Mouse (Mus musculus): ENCODE measurements around the gene Lingo4. TPM values are rescaled to one million over a fixed set of nuclear protein-coding genes. Genes with fewer than 3 reads are reported as not detected.

Gene Lingo4
- polyA plus RNA-seq, 1 experiment, result not detected

- TF ChIP-seq CTCF (IDR thresholded peaks at IDR 0.05; ENCODE audit: insufficient read depth, low read depth, low read length) (no peak), POLR2A (IDR thresholded peaks at IDR 0.05; ENCODE audit: insufficient read depth, low read depth, low read length) (peak; percentile 79)
- Histone ChIP-seq H3K27ac (ENCODE audit: insufficient read depth, low read depth, low read length) (peak within 1 kb of the TSS; percentile 77), H3K4me1 (ENCODE audit: control insufficient read depth, insufficient read depth, low read length) (0 out of 2 replicates have a peak, but pooled peaks cover 3% of the 10 kb centered on the region), H3K4me3 (ENCODE audit: insufficient read depth, low read depth, low read length) (peak within 1 kb of the TSS; percentile 79)
- WGBS, result 3% methylated on average over 52 of the region's 52 CpGs
These were observed 14.8 kb downstream of the Lingo4 start, which contains the start of gene Tdrkh for GRCm38 (mm10) chr3:94413031-94413679. Gene Tdrkh (plus strand): TSS chr3:94413273.

DNA sequence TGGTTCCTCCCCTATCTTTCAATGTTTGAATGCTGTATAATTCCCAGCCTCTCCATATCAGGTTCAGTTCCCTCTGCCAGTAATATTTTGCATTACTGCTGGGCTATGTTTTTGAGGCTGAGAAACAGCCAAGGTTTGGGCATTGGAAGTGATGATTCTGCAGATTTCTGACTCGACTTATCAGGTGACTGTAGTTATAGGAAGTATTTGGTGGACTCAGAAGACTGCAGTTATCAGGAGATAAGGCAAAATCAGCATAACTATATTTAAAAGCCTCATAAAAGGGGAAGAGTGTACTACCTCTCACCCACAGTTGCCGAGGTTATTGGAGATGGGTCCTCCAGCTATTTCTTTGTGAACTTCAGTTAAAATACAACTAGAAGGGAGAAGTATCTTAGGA, 32.7 kb downstream of the Lingo4 start:
- WGBS, result 82% methylated on average over 2 of the region's 2 CpGs
- no peak for TF ChIP-seq CTCF (IDR thresholded peaks at IDR 0.05; ENCODE audit: insufficient read depth, low read depth, low read length)
- TF ChIP-seq POLR2A (IDR thresholded peaks at IDR 0.05; ENCODE audit: insufficient read depth, low read depth, low read length), result no peak
- H3K4me3 ChIP-seq (ENCODE audit: insufficient read depth, low read depth, low read length), result no peak overlapping the region
- H3K27ac ChIP-seq (ENCODE audit: insufficient read depth, low read depth, low read length), result no peak overlapping the region
- no peaks in the 10 kb centered on the region for H3K4me1 ChIP-seq (ENCODE audit: control insufficient read depth, insufficient read depth, low read length)

DNA sequence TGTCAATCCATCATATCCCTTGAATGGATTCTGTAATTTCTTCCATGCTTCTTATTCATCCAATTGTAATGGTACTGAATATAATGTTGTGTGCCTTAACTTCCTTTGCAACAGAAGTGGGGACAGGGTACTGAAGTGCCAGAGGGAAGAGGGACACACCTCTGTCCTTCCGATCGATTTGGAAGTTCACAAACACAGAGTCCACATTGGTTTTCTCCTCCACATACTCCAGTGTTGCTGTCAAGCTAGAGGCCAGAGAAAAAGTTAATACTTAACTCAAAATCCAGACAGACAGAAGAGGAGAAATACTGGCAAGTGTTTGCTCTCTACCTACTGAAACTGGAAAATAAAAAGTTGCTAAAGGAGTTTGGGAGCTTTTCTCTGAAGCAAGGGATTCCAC, 36.0 kb downstream of the Lingo4 start:
- Histone ChIP-seq H3K27ac (ENCODE audit: insufficient read depth, low read depth, low read length) (no peak overlapping the region), H3K4me1 (ENCODE audit: control insufficient read depth, insufficient read depth, low read length) (no peaks in the 10 kb centered on the region), H3K4me3 (ENCODE audit: insufficient read depth, low read depth, low read length) (no peak overlapping the region)
- 90% methylated on average over 2 of the region's 2 CpGs for WGBS
- TF ChIP-seq POLR2A (IDR thresholded peaks at IDR 0.05; ENCODE audit: insufficient read depth, low read depth, low read length) (no peak), CTCF (IDR thresholded peaks at IDR 0.05; ENCODE audit: insufficient read depth, low read depth, low read length) (no peak)

DNA sequence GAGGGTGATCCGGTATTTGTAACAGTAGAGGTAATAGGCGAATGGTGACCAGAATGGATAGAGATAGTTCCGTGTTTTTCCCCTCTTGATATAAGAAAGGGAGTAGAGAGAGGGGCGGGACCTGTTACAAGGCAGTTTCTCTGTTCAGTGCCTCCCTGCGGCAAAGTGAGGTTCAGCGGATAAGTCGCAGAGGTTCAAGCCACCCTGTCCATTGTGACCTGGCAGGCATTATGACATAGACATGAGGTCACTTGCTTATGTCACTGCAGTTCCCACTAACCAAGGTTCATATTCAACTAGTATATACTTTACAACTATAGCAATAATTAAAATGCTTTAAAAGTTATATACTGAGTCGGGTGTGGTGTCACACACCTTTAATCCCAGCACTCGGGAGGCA, 38.1 kb downstream of the Lingo4 start:
- Histone ChIP-seq H3K27ac (ENCODE audit: insufficient read depth, low read depth, low read length) (no peak overlapping the region), H3K4me3 (ENCODE audit: insufficient read depth, low read depth, low read length) (no peak overlapping the region), H3K4me1 (ENCODE audit: control insufficient read depth, insufficient read depth, low read length) (no peaks in the 10 kb centered on the region)
- 89% methylated on average over 9 of the region's 9 CpGs for WGBS
- TF ChIP-seq POLR2A (IDR thresholded peaks at IDR 0.05; ENCODE audit: insufficient read depth, low read depth, low read length), result no peak
- TF ChIP-seq CTCF (IDR thresholded peaks at IDR 0.05; ENCODE audit: insufficient read depth, low read depth, low read length), result no peak

GRCm38 (mm10) chr3:94441182-94441581, 42.9 kb downstream of the Lingo4 start:
- Histone ChIP-seq H3K4me1 (ENCODE audit: control insufficient read depth, insufficient read depth, low read length) (no peaks in the 10 kb centered on the region), H3K4me3 (ENCODE audit: insufficient read depth, low read depth, low read length) (no peak overlapping the region), H3K27ac (ENCODE audit: insufficient read depth, low read depth, low read length) (no peak overlapping the region)
- 37% methylated on average over 3 of the region's 3 CpGs for WGBS
- TF ChIP-seq CTCF (IDR thresholded peaks at IDR 0.05; ENCODE audit: insufficient read depth, low read depth, low read length) (no peak), POLR2A (IDR thresholded peaks at IDR 0.05; ENCODE audit: insufficient read depth, low read depth, low read length) (no peak)

- no peaks in the 10 kb centered on the region for H3K4me1 ChIP-seq (ENCODE audit: control insufficient read depth, insufficient read depth, low read length)
- peak within 1 kb of the TSS; percentile 55; the same call in 1 of the 2 replicates for H3K27ac ChIP-seq (ENCODE audit: insufficient read depth, low read depth, low read length)
- peak within 1 kb of the TSS; percentile 91 for H3K4me3 ChIP-seq (ENCODE audit: insufficient read depth, low read depth, low read length)
- WGBS, result under 1% methylated on average over 39 of the region's 39 CpGs
- TF ChIP-seq CTCF (IDR thresholded peaks at IDR 0.05; ENCODE audit: insufficient read depth, low read depth, low read length), result no peak
- peak; percentile 94 for TF ChIP-seq POLR2A (IDR thresholded peaks at IDR 0.05; ENCODE audit: insufficient read depth, low read depth, low read length)
These were observed 44.8 kb downstream of the Lingo4 start, which contains the start of gene Mrpl9 for GRCm38 (mm10) chr3:94442951-94443596. Gene Mrpl9 (plus strand): TSS chr3:94443318.

- H3K4me1 ChIP-seq (ENCODE audit: control insufficient read depth, insufficient read depth, low read length), result no peaks in the 10 kb centered on the region
- TF ChIP-seq CTCF (IDR thresholded peaks at IDR 0.05; ENCODE audit: insufficient read depth, low read depth, low read length), result no peak
- TF ChIP-seq POLR2A (IDR thresholded peaks at IDR 0.05; ENCODE audit: insufficient read depth, low read depth, low read length), result no peak
- peak within 1 kb of the TSS; percentile 55; the same call in 1 of the 2 replicates for H3K27ac ChIP-seq (ENCODE audit: insufficient read depth, low read depth, low read length)
- under 1% methylated on average over 24 of the region's 24 CpGs for WGBS
- H3K4me3 ChIP-seq (ENCODE audit: insufficient read depth, low read depth, low read length), result peak within 1 kb of the TSS; percentile 91
These were observed 45.3 kb downstream of the Lingo4 start, which contains the start of gene Oaz3 for GRCm38 (mm10) chr3:94443597-94443964. Gene Oaz3 (minus strand): TSS chr3:94443915.

GRCm38 (mm10) chr3:94449377-94449776, 51.1 kb downstream of the Lingo4 start:
- Histone ChIP-seq H3K27ac (ENCODE audit: insufficient read depth, low read depth, low read length) (no peak overlapping the region), H3K4me1 (ENCODE audit: control insufficient read depth, insufficient read depth, low read length) (no peaks in the 10 kb centered on the region), H3K4me3 (ENCODE audit: insufficient read depth, low read depth, low read length) (no peak overlapping the region)
- WGBS, result 93% methylated on average over 2 of the region's 2 CpGs
- no peak for TF ChIP-seq POLR2A (IDR thresholded peaks at IDR 0.05; ENCODE audit: insufficient read depth, low read depth, low read length)
- TF ChIP-seq CTCF (IDR thresholded peaks at IDR 0.05; ENCODE audit: insufficient read depth, low read depth, low read length), result no peak

Other genes with a start within 250 kb of the Lingo4 start
- gene Gm10696, start 220.3 kb upstream of the Lingo4 start, polyA plus RNA-seq (2012; ENCODE audit: insufficient read depth, insufficient read length, low replicate concordance, missing spikeins), result not detected in 2 replicates
- gene Gm5286, start 201.8 kb upstream of the Lingo4 start, polyA plus RNA-seq (2012; ENCODE audit: insufficient read depth, insufficient read length, low replicate concordance, missing spikeins), result not detected in 2 replicates
- gene Gm4778, start 134.5 kb upstream of the Lingo4 start, polyA plus RNA-seq (2012; ENCODE audit: insufficient read depth, insufficient read length, low replicate concordance, missing spikeins), result not detected in 2 replicates
- not detected in 2 replicates for gene Them4, start 88.4 kb upstream of the Lingo4 start, polyA plus RNA-seq (2012; ENCODE audit: insufficient read depth, insufficient read length, low replicate concordance, missing spikeins)
- gene Them5, start 56.4 kb upstream of the Lingo4 start, polyA plus RNA-seq (2012; ENCODE audit: insufficient read depth, insufficient read length, low replicate concordance, missing spikeins), result not detected in 2 replicates
- not detected in 2 replicates for gene C2cd4d, start 36.1 kb upstream of the Lingo4 start, polyA plus RNA-seq (2012; ENCODE audit: insufficient read depth, insufficient read length, low replicate concordance, missing spikeins)
- gene Rorc, start 25.7 kb upstream of the Lingo4 start, polyA plus RNA-seq (2012; ENCODE audit: insufficient read depth, insufficient read length, low replicate concordance, missing spikeins), result 118 TPM in 1 of 2 replicates, not detected in the other
- not detected in 2 replicates for gene Tdrkh, start 14.8 kb downstream of the Lingo4 start, polyA plus RNA-seq (2012; ENCODE audit: insufficient read depth, insufficient read length, low replicate concordance, missing spikeins)
- gene Mrpl9, start 44.8 kb downstream of the Lingo4 start, polyA plus RNA-seq (2012; ENCODE audit: insufficient read depth, insufficient read length, low replicate concordance, missing spikeins), result not detected in 2 replicates
- gene Oaz3, start 45.4 kb downstream of the Lingo4 start, polyA plus RNA-seq (2012; ENCODE audit: insufficient read depth, insufficient read length, low replicate concordance, missing spikeins), result not detected in 2 replicates
- 386 TPM in 1 of 2 replicates, not detected in the other for gene Celf3, start 79.8 kb downstream of the Lingo4 start, polyA plus RNA-seq (2012; ENCODE audit: insufficient read depth, insufficient read length, low replicate concordance, missing spikeins)
- not detected in 2 replicates for gene Riiad1, start 81.8 kb downstream of the Lingo4 start, polyA plus RNA-seq (2012; ENCODE audit: insufficient read depth, insufficient read length, low replicate concordance, missing spikeins)
- not detected in 2 replicates for gene Snx27, start 184.2 kb downstream of the Lingo4 start, polyA plus RNA-seq (2012; ENCODE audit: insufficient read depth, insufficient read length, low replicate concordance, missing spikeins)
- gene Gm10972, start 244.6 kb downstream of the Lingo4 start, polyA plus RNA-seq (2012; ENCODE audit: insufficient read depth, insufficient read length, low replicate concordance, missing spikeins), result not detected in 2 replicates

All from olfactory bulb, adult 2 months (tissue).